Mouse (Mus musculus) lung, adult 2 months (tissue): ENCODE measurements around the gene Cmc2.

ENCODE experiments used
- CTCF ChIP-seq: fragments of 200-500 bp; IDR thresholded peaks from 2 replicates; pipeline ENCODE4 v1.5.1; 2011; ENCODE audit warnings: mild to moderate bottlenecking, low read length, control low read depth; ENCODE audit not compliant: insufficient read depth
- POLR2A ChIP-seq: fragments of 200-500 bp; IDR thresholded peaks from 2 replicates; pipeline ENCODE4 v1.6.1; 2011; ENCODE audit warnings: low read depth, mild to moderate bottlenecking, control low read depth, low read length, borderline replicate concordance; ENCODE audit errors: extremely low read depth

GRCm38 (mm10) chr8:116942284-116943058 lies 21.2 kb upstream of the Cmc2 start:
- TF ChIP-seq POLR2A: no peak
- no peak for TF ChIP-seq CTCF
